ENCODE assay signal across 8 mouse cellular contexts in the genomic region with DNA sequence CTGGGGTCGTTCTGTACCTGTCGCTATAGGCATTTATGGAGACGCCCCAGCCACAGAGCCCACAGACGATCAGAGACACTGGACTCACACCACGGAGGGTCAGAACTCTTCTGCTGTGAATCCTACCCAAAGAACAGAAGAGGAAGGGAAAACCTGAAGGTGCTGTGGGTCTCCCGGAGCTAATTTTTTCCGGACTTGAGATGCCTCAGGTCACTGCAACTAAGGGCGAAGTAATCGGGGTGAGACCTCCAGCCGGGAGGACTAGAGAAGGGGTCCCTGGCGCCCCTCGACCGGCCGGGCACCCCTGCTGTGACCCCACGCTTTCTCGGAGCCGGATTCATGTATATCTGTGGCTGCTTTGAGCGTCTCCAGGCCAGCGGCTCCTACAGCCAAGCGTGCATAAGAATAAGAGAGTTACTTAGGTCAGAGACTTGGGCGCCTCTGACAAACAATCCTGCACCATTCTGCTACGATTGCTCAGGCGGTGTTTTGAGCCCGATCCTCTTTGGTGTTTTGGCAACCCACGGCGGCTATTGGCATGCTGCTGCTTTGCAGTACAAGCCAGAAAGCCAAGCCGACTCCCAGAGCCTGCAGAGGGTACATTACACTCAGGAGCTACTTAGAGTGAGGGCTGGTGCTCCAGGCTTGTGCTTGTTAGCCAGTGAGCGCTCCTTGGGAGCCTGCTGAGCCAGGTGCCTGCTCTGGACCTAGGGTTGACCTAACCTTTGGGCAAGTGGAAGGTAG. TPM values are rescaled to one million over a fixed set of nuclear protein-coding genes. Genes with fewer than 3 reads are reported as not detected.
DNase-seq lines count a peak whose midpoint lies in the region; ATAC-seq and TF ChIP-seq lines count a peak whose summit lies in the region.

No protein-coding gene starts in this region.

- WGBS in intestine, embryonic 14.5 days = 2% methylated on average over 28 of the region's 28 CpGs
- WGBS in midbrain, embryonic 14.5 days = 2% methylated on average over 28 of the region's 28 CpGs

- peak overlapping the region; percentile 94 for H3K4me2 ChIP-seq in intestine, embryonic 14.5 days (ENCODE audit: low read length)
- peak overlapping the region; percentile 97 for H3K4me2 ChIP-seq in midbrain, embryonic 14.5 days (ENCODE audit: low read length)

- no peaks in the 10 kb centered on the region for H3K9me3 ChIP-seq in intestine, embryonic 14.5 days (ENCODE audit: control insufficient read depth, low read length)
- no peaks in the 10 kb centered on the region for H3K9me3 ChIP-seq in midbrain, embryonic 14.5 days (ENCODE audit: control insufficient read depth, low read length)

- 0 out of 2 replicates have a peak, but pooled peaks have one; percentile 9 for ATAC-seq in intestine, embryonic 14.5 days (replicated peaks; ENCODE audit: low FRiP score, low TSS enrichment, low read depth)
- peak; percentile 64 for ATAC-seq in midbrain, embryonic 14.5 days (ENCODE audit: low FRiP score, low TSS enrichment)

- H3K4me3 ChIP-seq in testis, adult 2 months (ENCODE audit: control insufficient read depth, low read depth, low read length) = peak overlapping the region; percentile 76
- H3K4me3 ChIP-seq in intestine, embryonic 14.5 days (ENCODE audit: low read depth, low read length) = peak overlapping the region; percentile 89
- peak overlapping the region; percentile 79 for H3K4me3 ChIP-seq in midbrain, embryonic 14.5 days (replicated peaks; ENCODE audit: low read depth, low read length)

- H3K36me3 ChIP-seq in testis, adult 2 months (ENCODE audit: control insufficient read depth, insufficient read depth, low read length) = no peaks in the 10 kb centered on the region
- peaks cover 11% of the 10 kb centered on the region for H3K36me3 ChIP-seq in intestine, embryonic 14.5 days (ENCODE audit: control insufficient read depth, insufficient read depth, low read length)
- H3K36me3 ChIP-seq in midbrain, embryonic 14.5 days (ENCODE audit: control insufficient read depth, insufficient read depth, low read length) = peaks cover 4% of the 10 kb centered on the region

- peak overlapping the region; percentile 73 for H3K9ac ChIP-seq in intestine, embryonic 14.5 days (ENCODE audit: low read length)
- peak overlapping the region; percentile 59 for H3K9ac ChIP-seq in midbrain, embryonic 14.5 days (replicated peaks; ENCODE audit: low read length)

- no peaks in the 10 kb centered on the region for H3K27me3 ChIP-seq in testis, adult 2 months (ENCODE audit: control insufficient read depth, insufficient read depth, low read length)
- H3K27me3 ChIP-seq in intestine, embryonic 14.5 days (replicated peaks; ENCODE audit: control insufficient read depth, insufficient read depth, low read length) = no peaks in the 10 kb centered on the region
- no peaks in the 10 kb centered on the region for H3K27me3 ChIP-seq in midbrain, embryonic 14.5 days (ENCODE audit: control insufficient read depth, insufficient read depth, low read length)

- peak overlapping the region; percentile 52 for H3K27ac ChIP-seq in testis, adult 2 months (ENCODE audit: control insufficient read depth, insufficient read depth, low read depth, low read length)
- H3K27ac ChIP-seq in intestine, embryonic 14.5 days (ENCODE audit: low read depth) = no peak overlapping the region; the same call in 1 of the 2 replicates
- 0 out of 2 replicates have a peak overlapping the region, but pooled peaks have one; percentile 37 for H3K27ac ChIP-seq in midbrain, embryonic 14.5 days (replicated peaks; ENCODE audit: low read depth, low read length)

- no peak for TF ChIP-seq POLR2A in testis, adult 2 months (IDR thresholded peaks at IDR 0.05; ENCODE audit: control insufficient read depth, low read depth, low read length)

- peak; percentile 46 for DNase-seq in adrenal gland, postnatal 14 days
- DNase-seq in adrenal gland, adult 18-20 months (ENCODE audit: low spot score in 2 of 2) = no peak
- DNase-seq in testis, postnatal 14 days (ENCODE audit: low spot score) = no peak
- peak; percentile 69 for DNase-seq in intestine, embryonic 14.5 days (ENCODE audit: low spot score)
- peak; percentile 15 for DNase-seq in midbrain, embryonic 14.5 days
- no peak for DNase-seq in spleen, adult 12 weeks (ENCODE audit: low spot score)
- no peak for DNase-seq in embryo, embryonic 11 days

- TF ChIP-seq CTCF in testis, adult 2 months (IDR thresholded peaks at IDR 0.05; ENCODE audit: control insufficient read depth, insufficient read depth, insufficient replicate concordance, low read depth, low read length) = no peak

- peaks cover 12% of the 10 kb centered on the region for H3K4me1 ChIP-seq in testis, adult 2 months (ENCODE audit: control insufficient read depth, insufficient read depth, low read length)
- peaks cover 13% of the 10 kb centered on the region; the same call in 1 of the 2 replicates for H3K4me1 ChIP-seq in intestine, embryonic 14.5 days (replicated peaks; ENCODE audit: control insufficient read depth, insufficient read depth, low read length)
- H3K4me1 ChIP-seq in midbrain, embryonic 14.5 days (ENCODE audit: control insufficient read depth, insufficient read depth, low read length) = peaks cover 14% of the 10 kb centered on the region

RNA-seq across cellular contexts. Expression of gene Atad3a, which starts 0.6 kb away (rescaled TPM):
- total RNA-seq in adrenal gland, postnatal 14 days (2021) = 117 and 127 TPM in 2 replicates
- 10 to 100 TPM; 96.2 to 99.8 TPM for total RNA-seq in adrenal gland, adult 18-20 months (2021)
- 18.7 and 23.4 TPM in 2 replicates for polyA plus RNA-seq in testis, adult 2 months (2012; rRNA removed)
- polyA plus RNA-seq in intestine, embryonic 14.5 days (2014; fragmentation: Nextera tagmentation; extraction: Ambion mirVana) = 134 and 136 TPM in 2 replicates
- 77.4 and 79.8 TPM in 2 replicates for polyA plus RNA-seq in midbrain, embryonic 14.5 days (2014; fragmentation: Nextera tagmentation; extraction: Ambion mirVana)

RNA-seq across cellular contexts. Expression of gene Vwa1, which starts 13.0 kb away (rescaled TPM):
- 5.2 and 5.5 TPM in 2 replicates for total RNA-seq in adrenal gland, postnatal 14 days (2021)
- total RNA-seq in adrenal gland, adult 18-20 months (2021) = 10 to 100 TPM in 1 of 2 experiments, 1 to 10 TPM in 1; 3.8 to 12.3 TPM
- polyA plus RNA-seq in testis, adult 2 months (2012; rRNA removed) = 5.5 and 5.6 TPM in 2 replicates
- polyA plus RNA-seq in intestine, embryonic 14.5 days (2014; fragmentation: Nextera tagmentation; extraction: Ambion mirVana) = 16.4 and 16.6 TPM in 2 replicates
- 18.0 and 24.4 TPM in 2 replicates for polyA plus RNA-seq in midbrain, embryonic 14.5 days (2014; fragmentation: Nextera tagmentation; extraction: Ambion mirVana)

RNA-seq across cellular contexts. Expression of gene Tmem88b, which starts 24.1 kb away (rescaled TPM):
- total RNA-seq in adrenal gland, postnatal 14 days (2021) = 0.79 and 0.82 TPM in 2 replicates
- under 1 TPM; 0.56 to 0.70 TPM for total RNA-seq in adrenal gland, adult 18-20 months (2021)
- polyA plus RNA-seq in testis, adult 2 months (2012; rRNA removed) = 1.0 TPM in 2 replicates
- polyA plus RNA-seq in intestine, embryonic 14.5 days (2014; fragmentation: Nextera tagmentation; extraction: Ambion mirVana) = 0.55 and 0.69 TPM in 2 replicates
- 0.43 and 0.51 TPM in 2 replicates for polyA plus RNA-seq in midbrain, embryonic 14.5 days (2014; fragmentation: Nextera tagmentation; extraction: Ambion mirVana)

RNA-seq across cellular contexts. Expression of gene Tmem240, which starts 26.9 kb away (rescaled TPM):
- total RNA-seq in adrenal gland, postnatal 14 days (2021) = 0.79 and 1.2 TPM in 2 replicates
- total RNA-seq in adrenal gland, adult 18-20 months (2021) = under 1 TPM; 0.48 to 0.89 TPM
- 1.5 and 1.8 TPM in 2 replicates for polyA plus RNA-seq in testis, adult 2 months (2012; rRNA removed)
- 0.55 and 0.60 TPM in 2 replicates for polyA plus RNA-seq in intestine, embryonic 14.5 days (2014; fragmentation: Nextera tagmentation; extraction: Ambion mirVana)
- 7.5 and 19.8 TPM in 2 replicates for polyA plus RNA-seq in midbrain, embryonic 14.5 days (2014; fragmentation: Nextera tagmentation; extraction: Ambion mirVana)

RNA-seq across cellular contexts. Expression of gene Ankrd65, which starts 28.7 kb away (rescaled TPM):
- not detected in 2 replicates for total RNA-seq in adrenal gland, postnatal 14 days (2021)
- total RNA-seq in adrenal gland, adult 18-20 months (2021) = not detected
- 0.08 and 0.27 TPM in 2 replicates for polyA plus RNA-seq in testis, adult 2 months (2012; rRNA removed)
- polyA plus RNA-seq in intestine, embryonic 14.5 days (2014; fragmentation: Nextera tagmentation; extraction: Ambion mirVana) = not detected in 2 replicates
- not detected in 2 replicates for polyA plus RNA-seq in midbrain, embryonic 14.5 days (2014; fragmentation: Nextera tagmentation; extraction: Ambion mirVana)

Comparison
In these comparisons a context has a peak if more than half of its experiments do, and no peak if none do; other contexts are left out.
1. DNase-seq: peak in adrenal gland, postnatal 14 days (single experiment), intestine, embryonic 14.5 days (single experiment) and midbrain, embryonic 14.5 days (single experiment); none in adrenal gland, adult 18-20 months (0 of 2), testis, postnatal 14 days (single experiment), spleen, adult 12 weeks (single experiment) and embryo, embryonic 11 days (single experiment).
2. Peak in every context shown above with its lines, with median percentiles within 50 percentile points of each other: H3K4me3 ChIP-seq.